Mouse (Mus musculus) induced T-regulatory cell, adult 2 months (primary cell): ENCODE measurements around the gene Cc2d1b.

ENCODE experiments used
- DNase-seq: peaks from one replicate; pipeline ENCODE4 v3.0.0-alpha.2; 2012; ENCODE audit warnings: low read depth

Gene Cc2d1b

GRCm38 (mm10) chr4:108638752-108639151 is 19.0 kb downstream of the Cc2d1b start:
- DNase-seq: peak; percentile 77

- peak; percentile 41 for DNase-seq
These were observed 44.7 kb downstream of the Cc2d1b start for GRCm38 (mm10) chr4:108664407-108664806.
